Mouse (Mus musculus) frontal cortex, postnatal 25 days (tissue): ENCODE data around the gene Rarb.

ENCODE experiments used
- DNase-seq, 2 experiments: peaks; one replicate each; pipeline ENCODE4 v3.0.0; 2022; ENCODE audit warnings: low spot score in 2 of 2

The Rarb gene

DNA sequence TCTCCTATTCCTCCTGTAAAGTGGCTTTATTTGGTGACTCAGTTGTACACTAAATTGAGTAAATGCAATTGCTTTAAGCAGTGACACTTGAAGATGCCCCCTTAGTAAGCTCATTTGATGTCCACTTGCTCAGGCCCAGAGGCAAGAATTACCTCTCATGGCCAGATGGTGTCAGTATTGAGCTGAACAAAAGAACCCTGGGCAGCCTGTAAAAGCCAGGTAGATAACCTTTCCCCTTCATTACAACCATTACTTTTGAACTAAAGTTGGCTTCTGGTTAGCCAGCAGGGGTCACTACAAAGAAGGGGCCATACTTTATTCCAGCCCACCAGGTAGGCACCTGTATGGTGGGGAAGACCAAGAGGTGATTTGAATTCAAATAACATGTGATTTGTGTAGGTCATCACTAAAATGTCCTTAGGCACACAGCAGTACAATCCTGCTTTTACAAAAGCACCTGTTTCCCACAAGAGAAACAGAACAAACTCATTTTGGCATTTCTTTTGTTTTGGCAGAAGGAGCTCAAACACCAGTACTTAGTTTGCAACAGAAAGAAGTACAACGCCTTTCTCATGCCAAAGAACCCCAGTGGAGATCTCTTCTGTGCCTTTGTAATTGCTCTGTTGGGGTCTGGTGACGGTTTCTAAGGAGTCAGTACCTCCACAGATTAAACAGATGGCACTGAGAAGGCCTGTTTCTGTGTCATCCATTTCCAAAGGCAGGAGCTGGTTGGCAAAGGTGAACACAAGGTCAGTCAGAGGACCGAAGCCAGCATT, 384.4 kb downstream of the Rarb start:
- DNase-seq = peak in 1 of 2 experiments; percentile 50

DNA sequence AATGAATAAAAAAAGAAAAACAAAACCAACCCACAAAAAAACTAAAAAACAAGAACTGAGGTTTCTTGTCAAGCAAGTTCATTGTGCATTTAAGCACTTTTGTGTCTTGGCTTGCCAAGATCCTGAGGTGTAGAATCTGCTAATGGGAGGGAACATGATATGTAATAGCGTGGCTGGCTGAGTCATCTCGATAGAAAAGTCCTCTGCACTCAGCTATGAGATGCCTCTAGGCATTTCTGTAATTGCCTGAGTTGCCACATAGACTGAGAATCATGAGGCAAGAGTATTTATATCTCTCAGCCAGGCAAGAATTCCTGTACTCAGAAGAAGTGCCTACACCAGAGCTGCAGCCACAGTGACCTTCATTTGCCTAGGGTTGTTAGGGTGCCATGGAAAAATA, 385.8 kb downstream of the Rarb start:
- no peak for DNase-seq

DNA sequence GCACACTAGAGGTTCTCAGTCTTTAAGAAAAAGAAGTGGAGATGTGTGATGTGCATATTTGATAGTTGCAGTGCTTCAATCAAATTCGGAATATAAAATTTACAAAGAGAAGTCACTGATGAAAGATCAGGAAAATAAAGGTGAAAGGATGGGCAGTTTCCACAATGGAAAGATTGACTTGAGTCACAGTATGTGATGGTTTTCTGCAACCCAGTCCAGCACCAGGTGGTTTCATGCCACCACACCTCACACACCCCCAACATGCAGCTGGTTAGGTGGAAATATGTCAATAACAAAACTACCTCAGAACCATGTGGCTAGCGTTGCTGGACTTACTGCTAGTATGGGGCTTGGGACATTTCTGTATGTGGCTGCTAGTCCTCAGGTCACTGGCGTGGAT, 386.4 kb downstream of the Rarb start:
- no peak for DNase-seq

GRCm38 (mm10) chr14:16431941-16432499, 386.9 kb downstream of the Rarb start:
- no peak for DNase-seq

DNA sequence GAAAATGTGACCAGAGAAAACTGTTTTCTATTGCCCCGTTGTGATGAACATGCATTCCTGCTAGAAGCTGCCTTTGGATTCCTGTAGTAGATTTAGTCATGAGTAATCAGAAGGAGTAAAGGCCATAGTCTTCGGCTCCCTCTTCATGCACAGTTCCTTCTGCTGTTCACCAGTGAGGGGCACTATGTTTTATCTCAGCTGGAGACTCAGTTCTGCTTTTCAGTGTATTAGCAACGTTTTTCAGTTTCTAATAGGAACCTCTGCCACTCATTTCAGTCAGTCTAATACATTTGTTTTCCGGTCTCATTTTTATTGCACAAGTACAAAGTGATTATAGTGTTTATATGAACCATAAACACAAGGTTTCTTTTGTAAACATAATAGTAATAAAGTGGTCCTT, 391.4 kb downstream of the Rarb start:
- no peak for DNase-seq

DNA sequence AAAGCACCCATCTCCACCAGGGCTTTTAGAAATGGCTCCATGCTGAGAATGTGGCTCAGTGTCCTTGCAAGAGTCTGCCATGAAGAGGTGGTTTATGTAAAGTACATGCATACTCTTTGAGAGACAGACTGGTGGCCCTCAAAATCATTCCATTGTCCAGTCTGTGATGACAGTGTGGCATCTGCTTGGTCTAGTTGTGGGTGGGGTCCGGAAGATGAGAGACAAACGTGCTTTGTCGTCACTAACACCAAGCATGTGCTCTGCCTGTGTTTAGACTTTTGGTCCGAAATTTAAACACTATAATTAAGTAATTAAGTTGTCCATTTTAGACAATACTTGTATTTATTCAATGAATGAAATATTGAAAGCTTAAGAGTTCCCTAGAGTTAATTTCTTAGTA, 404.8 kb downstream of the Rarb start:
- DNase-seq = no peak

DNA sequence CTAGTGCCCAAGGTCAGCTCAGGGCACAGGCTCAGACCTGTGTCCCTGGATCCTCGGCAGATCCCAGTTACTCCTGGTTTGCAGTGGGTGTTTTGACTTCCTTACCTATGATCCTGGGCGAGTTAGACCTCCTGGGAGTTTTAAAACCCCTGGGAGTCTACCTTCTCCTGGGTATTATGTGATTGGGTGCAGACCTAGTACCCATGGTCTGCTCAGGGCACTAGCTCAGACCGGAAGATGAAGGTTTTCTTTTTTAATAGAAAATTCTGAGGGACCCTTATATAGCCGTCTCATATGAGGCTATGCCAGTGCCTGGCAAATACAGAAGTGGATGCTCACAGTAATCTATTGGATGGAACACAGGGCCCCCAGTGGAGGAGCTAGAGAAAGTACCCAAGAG, 413.8 kb downstream of the Rarb start:
- DNase-seq = no peak

DNA sequence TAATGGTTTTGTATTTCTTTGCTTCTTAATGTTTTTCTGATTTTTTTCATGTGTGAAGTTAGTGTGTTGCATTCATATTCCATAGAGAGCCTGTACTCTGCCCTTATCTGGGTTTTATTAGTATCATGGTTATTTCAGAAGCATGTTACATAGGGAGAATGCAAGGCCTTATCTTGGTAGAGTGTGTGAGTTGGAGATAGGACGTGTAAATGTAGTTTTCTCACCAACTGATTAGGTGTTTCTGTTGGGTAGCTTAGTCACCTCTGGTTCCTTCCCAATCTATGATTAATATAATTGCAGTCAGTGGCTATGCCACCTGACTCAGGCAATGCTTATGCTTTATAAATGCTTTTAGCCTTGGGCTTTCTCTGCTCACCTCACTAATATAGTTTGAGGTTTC, 434.2 kb downstream of the Rarb start:
- DNase-seq = no peak
